Mouse (Mus musculus): Measurements from ENCODE around the gene Cav2. TPM values are rescaled to one million over a fixed set of nuclear protein-coding genes. Genes with fewer than 3 reads are reported as not detected.

Gene Cav2
- polyA plus RNA-seq, 1 experiment = 2.9 TPM

DNA sequence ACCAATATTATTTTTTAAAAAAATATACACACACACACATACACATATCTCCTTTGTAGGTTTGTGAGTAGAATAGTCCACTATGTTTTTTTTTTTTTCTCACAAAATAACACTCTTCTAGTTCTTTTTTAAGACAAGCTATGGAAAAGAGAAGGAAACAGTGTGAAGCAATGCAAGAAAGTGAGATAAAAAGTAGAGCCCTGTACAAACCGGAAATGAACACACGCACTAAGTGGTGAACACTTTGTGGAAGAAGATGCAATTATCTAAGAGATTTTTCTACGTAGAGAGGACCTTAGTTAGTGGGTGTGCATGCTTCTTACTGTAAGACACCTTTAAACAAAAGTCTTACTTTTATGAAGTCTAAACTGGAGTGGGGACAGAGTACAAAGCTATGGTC, 33.3 kb upstream of the Cav2 start:
- TF ChIP-seq TCF12 (IDR thresholded peaks at IDR 0.05; ENCODE audit: insufficient read depth, poor library complexity, severe bottlenecking) = no peak
- no peak for TF ChIP-seq REST (IDR thresholded peaks at IDR 0.05; ENCODE audit: insufficient read depth, insufficient read length)
- no peak for TF ChIP-seq MYOG (IDR thresholded peaks at IDR 0.05; ENCODE audit: control insufficient read depth in 1 of 3, insufficient read depth in 1 of 3, insufficient read length in 2 of 3, low read depth in 2 of 3)
- TF ChIP-seq TCF3 (IDR thresholded peaks at IDR 0.05; ENCODE audit: insufficient read length, low read depth) = no peak
- no peak for TF ChIP-seq POLR2A (IDR thresholded peaks at IDR 0.05; ENCODE audit: insufficient read length, low read depth)
- no peak for TF ChIP-seq CEBPB (IDR thresholded peaks at IDR 0.05; ENCODE audit: insufficient read depth, poor library complexity, severe bottlenecking)
- no peak for TF ChIP-seq E2F4 (IDR thresholded peaks at IDR 0.05; ENCODE audit: insufficient read depth)
- no peak for TF ChIP-seq USF1 (IDR thresholded peaks at IDR 0.05; ENCODE audit: low read depth)
- TF ChIP-seq POLR2AphosphoS2 (IDR thresholded peaks at IDR 0.05; ENCODE audit: insufficient read length, low read depth) = no peak
- Histone ChIP-seq H3K4me2 (ENCODE audit: low read depth) (peak overlapping the region; percentile 55), H3K36me3 (ENCODE audit: control insufficient read depth, insufficient read depth) (no peaks in the 10 kb centered on the region), H3ac (ENCODE audit: control insufficient read depth, insufficient read length) (no peak overlapping the region), H3K27me3 (ENCODE audit: control insufficient read depth, insufficient read depth, insufficient read length) (no peaks in the 10 kb centered on the region), H3K4me3 (no peak overlapping the region), H3K79me2 (ENCODE audit: control insufficient read depth, insufficient read depth) (no peaks in the 10 kb centered on the region)

DNA sequence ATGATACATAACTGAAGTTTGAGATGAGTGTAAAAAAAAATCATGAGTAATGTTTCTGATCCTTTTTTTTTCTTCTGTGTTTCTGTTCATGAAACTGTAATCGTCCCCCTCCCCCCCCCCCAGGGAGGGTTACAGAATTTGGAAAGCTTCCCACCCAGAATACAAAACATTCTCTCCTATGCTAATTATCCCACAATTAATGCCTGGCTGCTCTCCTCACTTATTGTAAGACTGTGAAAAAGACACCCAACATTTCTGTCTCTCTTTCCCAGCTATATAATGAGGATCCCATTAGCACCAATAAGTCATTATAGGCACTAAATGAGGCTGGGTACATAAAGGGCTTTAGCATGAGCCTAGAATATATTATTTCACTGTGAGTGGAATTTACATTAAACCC, 32.7 kb upstream of the Cav2 start:
- no peak overlapping the region for H3ac ChIP-seq (ENCODE audit: control insufficient read depth, insufficient read length)
- H3K79me2 ChIP-seq (ENCODE audit: control insufficient read depth, insufficient read depth) = no peaks in the 10 kb centered on the region
- H3K27me3 ChIP-seq (ENCODE audit: control insufficient read depth, insufficient read depth, insufficient read length) = no peaks in the 10 kb centered on the region
- TF ChIP-seq TCF3 (IDR thresholded peaks at IDR 0.05; ENCODE audit: insufficient read length, low read depth) (no peak), MAX (IDR thresholded peaks at IDR 0.05; ENCODE audit: low read depth) (no peak), MYOD1 (IDR thresholded peaks at IDR 0.05; ENCODE audit: control insufficient read depth in 1 of 3, insufficient read length in 2 of 3, low read depth in 2 of 3) (no peak), POLR2AphosphoS2 (IDR thresholded peaks at IDR 0.05; ENCODE audit: insufficient read length, low read depth) (no peak)
- peak overlapping the region; percentile 55 for H3K4me2 ChIP-seq (ENCODE audit: low read depth)
- H3K36me3 ChIP-seq (ENCODE audit: control insufficient read depth, insufficient read depth) = no peaks in the 10 kb centered on the region
- no peak overlapping the region for H3K4me3 ChIP-seq

DNA sequence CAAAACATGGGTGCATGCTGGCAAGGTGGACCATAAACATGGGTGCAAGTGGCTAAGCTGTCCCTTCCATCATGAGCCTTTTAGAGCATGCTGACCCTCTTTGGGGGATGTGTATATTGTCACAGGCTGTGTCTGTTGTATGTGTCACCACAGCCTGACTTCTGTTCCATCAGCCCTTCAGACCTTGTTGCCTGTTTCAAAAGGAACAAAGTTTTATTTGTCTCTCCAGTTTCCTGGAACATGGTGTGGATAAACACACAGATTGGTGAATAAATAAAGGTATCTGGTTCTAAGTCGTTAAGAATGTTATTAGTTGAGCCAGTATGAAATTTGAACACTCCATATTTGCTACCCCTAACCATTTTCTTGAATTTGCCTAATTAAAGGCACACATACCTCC, 29.0 kb upstream of the Cav2 start:
- no peak for TF ChIP-seq CEBPB (IDR thresholded peaks at IDR 0.05; ENCODE audit: insufficient read depth, poor library complexity, severe bottlenecking)
- no peak for TF ChIP-seq REST (IDR thresholded peaks at IDR 0.05; ENCODE audit: insufficient read depth, insufficient read length)
- no peak for TF ChIP-seq TCF12 (IDR thresholded peaks at IDR 0.05; ENCODE audit: insufficient read depth, poor library complexity, severe bottlenecking)
- no peak for TF ChIP-seq POLR2A (IDR thresholded peaks at IDR 0.05; ENCODE audit: insufficient read length, low read depth)
- TF ChIP-seq MAX (IDR thresholded peaks at IDR 0.05; ENCODE audit: low read depth) = no peak
- TF ChIP-seq POLR2AphosphoS2 (IDR thresholded peaks at IDR 0.05; ENCODE audit: insufficient read length, low read depth) = no peak
- no peak for TF ChIP-seq USF1 (IDR thresholded peaks at IDR 0.05; ENCODE audit: low read depth)
- no peaks in the 10 kb centered on the region for H3K36me3 ChIP-seq (ENCODE audit: control insufficient read depth, insufficient read depth)
- H3K4me2 ChIP-seq (ENCODE audit: low read depth) = no peak overlapping the region
- no peak overlapping the region for H3K4me3 ChIP-seq
- no peaks in the 10 kb centered on the region for H3K79me2 ChIP-seq (ENCODE audit: control insufficient read depth, insufficient read depth)
- no peaks in the 10 kb centered on the region for H3K27me3 ChIP-seq (ENCODE audit: control insufficient read depth, insufficient read depth, insufficient read length)
- H3ac ChIP-seq (ENCODE audit: control insufficient read depth, insufficient read length) = no peak overlapping the region

DNA sequence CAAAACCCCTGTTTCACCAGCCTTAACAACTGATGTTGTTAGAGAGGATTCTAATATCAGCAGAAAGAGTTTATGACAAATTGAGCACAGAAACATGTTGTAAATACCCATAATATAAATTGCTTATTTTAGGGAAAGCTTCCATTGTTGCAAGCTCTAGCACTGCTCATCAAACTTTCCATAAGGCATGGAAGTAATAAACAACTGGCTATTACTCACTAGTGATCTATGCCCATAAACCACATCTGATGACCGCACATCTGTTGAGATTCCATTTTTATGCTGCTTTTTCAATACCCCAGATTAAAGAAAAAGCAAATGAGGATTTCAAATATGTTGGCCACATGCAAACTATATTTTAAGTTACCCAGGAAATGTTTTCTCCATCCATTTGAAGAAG, 22.8 kb upstream of the Cav2 start:
- no peak overlapping the region for H3K4me3 ChIP-seq
- no peaks in the 10 kb centered on the region for H3K79me2 ChIP-seq (ENCODE audit: control insufficient read depth, insufficient read depth)
- H3K27me3 ChIP-seq (ENCODE audit: control insufficient read depth, insufficient read depth, insufficient read length) = no peaks in the 10 kb centered on the region
- no peak overlapping the region for H3K4me2 ChIP-seq (ENCODE audit: low read depth)
- TF ChIP-seq POLR2AphosphoS2 (IDR thresholded peaks at IDR 0.05; ENCODE audit: insufficient read length, low read depth) = no peak
- no peak for TF ChIP-seq MYOG (IDR thresholded peaks at IDR 0.05; ENCODE audit: control insufficient read depth in 1 of 3, insufficient read depth in 1 of 3, insufficient read length in 2 of 3, low read depth in 2 of 3)
- no peak for TF ChIP-seq MAX (IDR thresholded peaks at IDR 0.05; ENCODE audit: low read depth)
- H3K36me3 ChIP-seq (ENCODE audit: control insufficient read depth, insufficient read depth) = no peaks in the 10 kb centered on the region
- H3ac ChIP-seq (ENCODE audit: control insufficient read depth, insufficient read length) = no peak overlapping the region

DNA sequence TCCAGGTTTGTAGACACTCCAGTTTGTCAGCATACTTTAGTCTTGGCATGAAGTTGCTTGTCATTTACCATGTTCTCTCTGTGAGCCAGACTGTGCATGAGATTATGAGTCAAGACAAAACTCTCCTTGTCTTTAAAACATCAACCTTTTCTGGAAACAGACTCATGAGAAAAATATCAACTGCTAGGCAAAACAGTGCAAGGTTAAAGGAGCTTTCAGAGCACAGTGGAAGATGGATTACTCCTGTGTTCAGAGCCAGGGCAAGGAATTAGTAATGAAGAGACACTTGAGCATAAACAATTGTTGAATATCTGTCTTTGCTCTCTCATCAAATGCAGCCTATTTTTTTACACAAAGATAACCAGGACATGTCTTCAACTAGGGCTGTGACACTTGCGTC, 22.1 kb upstream of the Cav2 start:
- Histone ChIP-seq H3K36me3 (ENCODE audit: control insufficient read depth, insufficient read depth) (no peaks in the 10 kb centered on the region), H3K79me2 (ENCODE audit: control insufficient read depth, insufficient read depth) (no peaks in the 10 kb centered on the region), H3K27me3 (ENCODE audit: control insufficient read depth, insufficient read depth, insufficient read length) (no peaks in the 10 kb centered on the region), H3K4me3 (no peak overlapping the region), H3ac (ENCODE audit: control insufficient read depth, insufficient read length) (no peak overlapping the region), H3K4me2 (ENCODE audit: low read depth) (no peak overlapping the region)
- TF ChIP-seq MYOD1 (IDR thresholded peaks at IDR 0.05; ENCODE audit: control insufficient read depth in 1 of 3, insufficient read length in 2 of 3, low read depth in 2 of 3) = no peak
- no peak for TF ChIP-seq MAX (IDR thresholded peaks at IDR 0.05; ENCODE audit: low read depth)
- TF ChIP-seq REST (IDR thresholded peaks at IDR 0.05; ENCODE audit: insufficient read depth, insufficient read length) = no peak
- TF ChIP-seq E2F4 (IDR thresholded peaks at IDR 0.05; ENCODE audit: insufficient read depth) = no peak
- no peak for TF ChIP-seq POLR2AphosphoS2 (IDR thresholded peaks at IDR 0.05; ENCODE audit: insufficient read length, low read depth)
- TF ChIP-seq TCF3 (IDR thresholded peaks at IDR 0.05; ENCODE audit: insufficient read length, low read depth) = no peak
- TF ChIP-seq TCF12 (IDR thresholded peaks at IDR 0.05; ENCODE audit: insufficient read depth, poor library complexity, severe bottlenecking) = no peak
- no peak for TF ChIP-seq MYOG (IDR thresholded peaks at IDR 0.05; ENCODE audit: control insufficient read depth in 1 of 3, insufficient read depth in 1 of 3, insufficient read length in 2 of 3, low read depth in 2 of 3)
- TF ChIP-seq USF1 (IDR thresholded peaks at IDR 0.05; ENCODE audit: low read depth) = no peak
- no peak for TF ChIP-seq CEBPB (IDR thresholded peaks at IDR 0.05; ENCODE audit: insufficient read depth, poor library complexity, severe bottlenecking)
- no peak for TF ChIP-seq SRF (IDR thresholded peaks at IDR 0.05; ENCODE audit: control insufficient read depth, insufficient read length, low read depth)
- TF ChIP-seq POLR2A (IDR thresholded peaks at IDR 0.05; ENCODE audit: insufficient read length, low read depth) = no peak

Measured in myocyte (in vitro differentiated cells).